Comparison of ENCODE assay signal across 8 mouse cellular contexts in the genomic region with DNA sequence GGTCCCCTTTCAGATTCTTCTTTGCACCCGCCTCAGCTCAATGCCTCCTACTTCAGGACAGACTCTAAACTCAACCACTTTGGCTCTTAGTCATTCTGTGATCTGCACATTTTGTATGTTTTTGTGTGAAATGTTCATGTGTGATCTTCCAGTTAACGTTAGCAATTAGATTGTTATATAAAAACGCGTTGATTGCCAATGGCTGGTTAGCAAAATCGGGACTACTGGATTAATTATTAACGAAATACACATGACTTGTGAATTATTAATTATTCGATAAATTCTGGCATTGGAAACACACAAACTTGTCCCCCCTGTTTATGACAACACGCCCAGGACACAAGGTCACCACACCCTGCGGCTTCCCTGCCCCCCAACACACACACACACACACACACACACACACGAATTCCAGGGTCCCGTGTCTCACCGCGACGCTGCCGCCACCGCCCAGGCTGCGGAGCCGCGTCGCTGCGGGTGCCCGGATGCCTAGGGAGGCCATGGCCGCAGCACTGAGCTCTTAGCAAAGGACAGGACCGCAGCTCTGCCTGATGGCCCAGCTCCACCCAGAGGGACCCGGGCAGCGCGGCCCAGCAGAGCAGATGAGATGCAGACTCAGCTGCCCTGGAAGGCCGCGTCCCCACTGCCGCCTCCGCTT. TPM values are rescaled to one million over a fixed set of nuclear protein-coding genes. Genes with fewer than 3 reads are reported as not detected.
DNase-seq lines count a peak whose midpoint lies in the region; ATAC-seq and TF ChIP-seq lines count a peak whose summit lies in the region.

No protein-coding gene starts in this region.

- H3K27me3 ChIP-seq in heart, embryonic 12.5 days (replicated peaks): no peaks in the 10 kb centered on the region
- no peaks in the 10 kb centered on the region for H3K27me3 ChIP-seq in E14TG2a.4 (ENCODE audit: insufficient read depth, low read length)
- H3K27me3 ChIP-seq in hindbrain, embryonic 14.5 days (ENCODE audit: control insufficient read depth, insufficient read depth, low read length): no peaks in the 10 kb centered on the region
- H3K27me3 ChIP-seq in neural tube, embryonic 15.5 days (replicated peaks): no peaks in the 10 kb centered on the region

- peak overlapping the region; percentile 80 for H3K4me2 ChIP-seq in heart, embryonic 12.5 days
- peak overlapping the region; percentile 79 for H3K4me2 ChIP-seq in hindbrain, embryonic 14.5 days (replicated peaks)
- H3K4me2 ChIP-seq in neural tube, embryonic 15.5 days: peak overlapping the region; percentile 65

- DNase-seq in heart, postnatal 36 days: no peak
- peak; percentile 34 for DNase-seq in embryo, embryonic 10.5 days (ENCODE audit: low spot score)
- peak; percentile 29 for DNase-seq in hindbrain, embryonic 14.5 days (ENCODE audit: low spot score)
- peak; percentile 73 for DNase-seq in liver
- DNase-seq in urinary bladder, postnatal 36 days (ENCODE audit: low spot score in 2 of 2): no peak

- H3K9ac ChIP-seq in heart, embryonic 12.5 days: peak overlapping the region; percentile 99
- H3K9ac ChIP-seq in hindbrain, embryonic 14.5 days: peak overlapping the region; percentile 86
- peak overlapping the region; percentile 92 for H3K9ac ChIP-seq in neural tube, embryonic 15.5 days (replicated peaks)

- peak overlapping the region; percentile 99 for H3K4me3 ChIP-seq in heart, embryonic 12.5 days
- peak overlapping the region; percentile 95 for H3K4me3 ChIP-seq in E14TG2a.4 (replicated peaks; ENCODE audit: low read length)
- H3K4me3 ChIP-seq in hindbrain, embryonic 14.5 days (replicated peaks; ENCODE audit: low read length): peak overlapping the region; percentile 73
- H3K4me3 ChIP-seq in neural tube, embryonic 15.5 days (replicated peaks): peak overlapping the region; percentile 87

- TF ChIP-seq CTCF in E14TG2a.4 (conservative IDR thresholded peaks at IDR 0.05; ENCODE audit: low read length): no peak

- peaks cover 33% of the 10 kb centered on the region for H3K36me3 ChIP-seq in heart, embryonic 12.5 days
- H3K36me3 ChIP-seq in E14TG2a.4 (ENCODE audit: insufficient read depth, low read length): peaks cover 41% of the 10 kb centered on the region
- peaks cover 31% of the 10 kb centered on the region for H3K36me3 ChIP-seq in hindbrain, embryonic 14.5 days (replicated peaks; ENCODE audit: control insufficient read depth, insufficient read depth)
- peaks cover 14% of the 10 kb centered on the region for H3K36me3 ChIP-seq in neural tube, embryonic 15.5 days

- H3K9me3 ChIP-seq in heart, embryonic 12.5 days (replicated peaks): no peaks in the 10 kb centered on the region
- no peaks in the 10 kb centered on the region for H3K9me3 ChIP-seq in E14TG2a.4 (ENCODE audit: low read length)
- H3K9me3 ChIP-seq in hindbrain, embryonic 14.5 days (ENCODE audit: control insufficient read depth, low read length): no peaks in the 10 kb centered on the region
- no peaks in the 10 kb centered on the region for H3K9me3 ChIP-seq in neural tube, embryonic 15.5 days (replicated peaks)

- peak; percentile 91 for ATAC-seq in heart, embryonic 12.5 days (ENCODE audit: insufficient number of reproducible peaks, low FRiP score)
- peak; percentile 85 for ATAC-seq in hindbrain, embryonic 14.5 days (ENCODE audit: low FRiP score)
- peak; percentile 87 for ATAC-seq in neural tube, embryonic 15.5 days (ENCODE audit: low FRiP score)

- H3K27ac ChIP-seq in heart, embryonic 12.5 days (ENCODE audit: poor library complexity, severe bottlenecking): peak overlapping the region; percentile 98
- H3K27ac ChIP-seq in hindbrain, embryonic 14.5 days: peak overlapping the region; percentile 95
- peak overlapping the region; percentile 95 for H3K27ac ChIP-seq in neural tube, embryonic 15.5 days (replicated peaks)

- intact Hi-C loops in heart, postnatal 36 days (cut with DNase I): loop anchor here (5.0 kb wide), 2 partner anchors 40 to 160 kb away; partner anchors contain the start of gene Cyp4f13

- peaks cover 17% of the 10 kb centered on the region for H3K4me1 ChIP-seq in heart, embryonic 12.5 days (replicated peaks)
- H3K4me1 ChIP-seq in E14TG2a.4 (replicated peaks; ENCODE audit: low read depth, low read length): peaks cover 46% of the 10 kb centered on the region
- peaks cover 23% of the 10 kb centered on the region for H3K4me1 ChIP-seq in hindbrain, embryonic 14.5 days (replicated peaks; ENCODE audit: control insufficient read depth, insufficient read depth, low read length)
- peaks cover 30% of the 10 kb centered on the region for H3K4me1 ChIP-seq in neural tube, embryonic 15.5 days

- under 1% methylated on average over 31 of the region's 31 CpGs for WGBS in heart, embryonic 12.5 days
- WGBS in hindbrain, embryonic 14.5 days: 1% methylated on average over 31 of the region's 31 CpGs
- WGBS in neural tube, embryonic 15.5 days: under 1% methylated on average over 31 of the region's 31 CpGs

RNA-seq across cellular contexts. Expression of gene Zfp871, which starts 0.5 kb away (rescaled TPM):
- polyA plus RNA-seq in heart, embryonic 12.5 days (2016; fragmentation: Nextera tagmentation; extraction: Ambion mirVana): 27.6 and 28.5 TPM in 2 replicates
- 10 to 100 TPM; 28.7 to 31.8 TPM for total RNA-seq in heart, postnatal 36 days (2021)
- 60.8 and 65.5 TPM in 2 replicates for polyA plus RNA-seq in hindbrain, embryonic 14.5 days (2014; fragmentation: Nextera tagmentation; extraction: Ambion mirVana)
- polyA plus RNA-seq in neural tube, embryonic 15.5 days (2015; fragmentation: Nextera tagmentation; extraction: Ambion mirVana): 35.2 and 37.6 TPM in 2 replicates

RNA-seq across cellular contexts. Expression of gene Zfp811, which starts 22.2 kb away (rescaled TPM):
- 0.96 and 1.7 TPM in 2 replicates for polyA plus RNA-seq in heart, embryonic 12.5 days (2016; fragmentation: Nextera tagmentation; extraction: Ambion mirVana)
- under 1 TPM in 1 of 2 experiments, not detected in 1; 0.19 TPM for total RNA-seq in heart, postnatal 36 days (2021)
- 39.8 and 46.8 TPM in 2 replicates for polyA plus RNA-seq in hindbrain, embryonic 14.5 days (2014; fragmentation: Nextera tagmentation; extraction: Ambion mirVana)
- 42.8 and 49.6 TPM in 2 replicates for polyA plus RNA-seq in neural tube, embryonic 15.5 days (2015; fragmentation: Nextera tagmentation; extraction: Ambion mirVana)

RNA-seq across cellular contexts. Expression of gene Zfp799, which starts 42.5 kb away (rescaled TPM):
- 8.7 and 8.8 TPM in 2 replicates for polyA plus RNA-seq in heart, embryonic 12.5 days (2016; fragmentation: Nextera tagmentation; extraction: Ambion mirVana)
- total RNA-seq in heart, postnatal 36 days (2021): 10 to 100 TPM in 1 of 2 experiments, 1 to 10 TPM in 1; 9.3 to 12.4 TPM
- 20.1 and 20.6 TPM in 2 replicates for polyA plus RNA-seq in hindbrain, embryonic 14.5 days (2014; fragmentation: Nextera tagmentation; extraction: Ambion mirVana)
- 16.4 and 18.0 TPM in 2 replicates for polyA plus RNA-seq in neural tube, embryonic 15.5 days (2015; fragmentation: Nextera tagmentation; extraction: Ambion mirVana)

Comparison
In these comparisons a context has a peak if more than half of its experiments do, and no peak if none do; other contexts are left out.
1. DNase-seq: peak in embryo, embryonic 10.5 days (single experiment), hindbrain, embryonic 14.5 days (single experiment) and liver (single experiment); none in heart, postnatal 36 days (0 of 2) and urinary bladder, postnatal 36 days (0 of 2).
2. RNA of gene Zfp811, which starts 22.2 kb away (polyA plus RNA-seq): 42.8 to 49.6 TPM in neural tube, embryonic 15.5 days and 39.8 to 46.8 TPM in hindbrain, embryonic 14.5 days; 0.96 to 1.7 TPM in heart, embryonic 12.5 days; every median in the first group is over 10 times any median in the second.
3. Peak in every context shown above with its lines, with median percentiles within 50 percentile points of each other: ATAC-seq, H3K27ac ChIP-seq, H3K4me2 ChIP-seq, H3K4me3 ChIP-seq and H3K9ac ChIP-seq.